Mouse (Mus musculus): ENCODE measurements around the gene Stk33. TPM values are rescaled to one million over a fixed set of nuclear protein-coding genes. Genes with fewer than 3 reads are reported as not detected.
"Not testable (repeated sequence)": the region's sequence is repeated elsewhere in the genome, so short reads cannot be mapped to it uniquely, and the experiment has no call there.

The Stk33 gene
- total RNA-seq (2021): not detected
- long read RNA-seq, experiment 1: 0 reads
- long read RNA-seq, experiment 2: 0 reads

GRCm38 (mm10) chr7:109438781-109439591, at the start of gene Stk33:
Stk33 (minus strand) TSS chr7:109439081.
- intact Hi-C loops (cut with DNase I): no loop called here

GRCm38 (mm10) chr7:109484221-109484620, 45.3 kb upstream of the Stk33 start:
- intact Hi-C loops (cut with DNase I): no loop called here
- DNase-seq: no peak

More at GRCm38 (mm10) chr7:109438781-109439591, at the start of gene Stk33:
- peak; percentile 28 to 37 for DNase-seq

- intact Hi-C loops (cut with DNase I): no loop called here
- DNase-seq: no peak
These were observed 41.9 kb upstream of the Stk33 start for GRCm38 (mm10) chr7:109480765-109481197.

- no peak for DNase-seq
- intact Hi-C loops (cut with DNase I): no loop called here
These were observed 39.0 kb upstream of the Stk33 start for GRCm38 (mm10) chr7:109477926-109478325.

GRCm38 (mm10) chr7:109470700-109471099, 31.8 kb upstream of the Stk33 start:
- DNase-seq: no peak
- intact Hi-C loops (cut with DNase I): no loop called here

GRCm38 (mm10) chr7:109468262-109468701, 29.4 kb upstream of the Stk33 start:
- intact Hi-C loops (cut with DNase I): no loop called here
- no peak for DNase-seq

GRCm38 (mm10) chr7:109467591-109467990, 28.7 kb upstream of the Stk33 start:
- no peak for DNase-seq
- intact Hi-C loops (cut with DNase I): no loop called here

- intact Hi-C loops (cut with DNase I): no loop called here
- no peak for DNase-seq
These were observed 21.8 kb upstream of the Stk33 start for GRCm38 (mm10) chr7:109460698-109461097.

GRCm38 (mm10) chr7:109456563-109456962, 17.7 kb upstream of the Stk33 start:
- intact Hi-C loops (cut with DNase I): no loop called here
- no peak for DNase-seq

GRCm38 (mm10) chr7:109455748-109456147, 16.9 kb upstream of the Stk33 start:
- intact Hi-C loops (cut with DNase I): no loop called here
- no peak for DNase-seq

- intact Hi-C loops (cut with DNase I): no loop called here
- DNase-seq: no peak
These were observed 16.0 kb upstream of the Stk33 start for GRCm38 (mm10) chr7:109454856-109455255.

- no peak for DNase-seq
- intact Hi-C loops (cut with DNase I): no loop called here
These were observed 9.2 kb upstream of the Stk33 start for GRCm38 (mm10) chr7:109448060-109448459.

- intact Hi-C loops (cut with DNase I): no loop called here
- no peak for DNase-seq
These were observed 6.1 kb upstream of the Stk33 start for GRCm38 (mm10) chr7:109445012-109445411.

GRCm38 (mm10) chr7:109442739-109443138, 3.9 kb upstream of the Stk33 start:
- intact Hi-C loops (cut with DNase I): no loop called here
- DNase-seq: no peak

GRCm38 (mm10) chr7:109440697-109441269, 1.9 kb upstream of the Stk33 start:
- DNase-seq: no peak
- intact Hi-C loops (cut with DNase I): no loop called here

- DNase-seq: no peak
These were observed 14.3 kb downstream of the Stk33 start for GRCm38 (mm10) chr7:109424422-109425159.

GRCm38 (mm10) chr7:109422803-109423202, 16.1 kb downstream of the Stk33 start:
- DNase-seq: no peak
- intact Hi-C loops (cut with DNase I): loop anchor here (5.0 to 10.0 kb wide), 3 partner anchors 188 to 321 kb away; no protein-coding TSS in a partner anchor

More at GRCm38 (mm10) chr7:109424422-109425159, 14.3 kb downstream of the Stk33 start:
- intact Hi-C loops (cut with DNase I): loop anchor here (5.0 to 10.0 kb wide), 3 partner anchors 190 to 322 kb away; no protein-coding TSS in a partner anchor

GRCm38 (mm10) chr7:109405491-109405890, 33.4 kb downstream of the Stk33 start:
- intact Hi-C loops (cut with DNase I): no loop called here

GRCm38 (mm10) chr7:109399299-109399698, 39.6 kb downstream of the Stk33 start:
- intact Hi-C loops (cut with DNase I): no loop called here
- no peak for DNase-seq

More at GRCm38 (mm10) chr7:109405491-109405890, 33.4 kb downstream of the Stk33 start:
- DNase-seq: no peak

- intact Hi-C loops (cut with DNase I): no loop called here
- no peak for DNase-seq
These were observed 57.8 kb downstream of the Stk33 start for GRCm38 (mm10) chr7:109381131-109381530.

- DNase-seq; intact Hi-C loops (cut with DNase I): not testable (repeated sequence)
These were observed 65.3 kb downstream of the Stk33 start for GRCm38 (mm10) chr7:109373556-109373955.

Data from gastrocnemius, postnatal 36 days (tissue).